Mouse (Mus musculus) heart, embryonic 11.5 days (tissue): Measurements from ENCODE around the gene Gm20696. TPM values are rescaled to one million over a fixed set of nuclear protein-coding genes. Genes with fewer than 3 reads are reported as not detected.

Experiments
- ATAC-seq: fragments of 200-750 bp; cut with Nextera tagmentation; replicated peaks from 2 replicates; pipeline ENCODE4 v1.8.0; 2017; ENCODE audit warnings: moderate library complexity; ENCODE audit not compliant: insufficient number of reproducible peaks, low FRiP score, low TSS enrichment
- H3K27ac ChIP-seq: fragments of 300-500 bp; sonication (generic); 2 replicates; pipeline ENCODE4 v1.5.1; 2014; ENCODE audit warnings: mild to moderate bottlenecking, low read depth, low read length
- H3K27me3 ChIP-seq: fragments of 300-500 bp; sonication (generic); 2 replicates; pipeline ENCODE4 v1.6.1; 2014; ENCODE audit warnings: mild to moderate bottlenecking, low read length, mixed read lengths; ENCODE audit not compliant: control insufficient read depth, insufficient read depth
- H3K36me3 ChIP-seq: fragments of 300-500 bp; sonication (generic); 2 replicates; pipeline ENCODE4 v1.6.1; 2014; ENCODE audit warnings: mild to moderate bottlenecking, low read length, moderate library complexity, mixed read lengths; ENCODE audit not compliant: control insufficient read depth, insufficient read depth
- H3K4me1 ChIP-seq: fragments of 300-500 bp; sonication (generic); 2 replicates; pipeline ENCODE4 v1.6.1; 2014; ENCODE audit warnings: low read length; ENCODE audit not compliant: control insufficient read depth, insufficient read depth
- H3K4me2 ChIP-seq: fragments of 300-500 bp; sonication (generic); 2 replicates; pipeline ENCODE4 v1.6.1; 2014; ENCODE audit warnings: mild to moderate bottlenecking, moderate library complexity
- H3K4me3 ChIP-seq: fragments of 300-500 bp; sonication (generic); 2 replicates; pipeline ENCODE4 v1.5.1; 2014; ENCODE audit warnings: low read depth, low read length
- H3K9ac ChIP-seq: fragments of 300-500 bp; sonication (generic); 2 replicates; pipeline ENCODE4 v1.6.1; 2014; ENCODE audit warnings: mild to moderate bottlenecking, low read depth, low read length, moderate library complexity
- H3K9me3 ChIP-seq: fragments of 300-500 bp; sonication (generic); replicated peaks from 2 replicates; pipeline ENCODE4 v1.6.1; 2016; ENCODE audit warnings: low read length; ENCODE audit not compliant: control insufficient read depth
- WGBS: fragments of 180-500 bp; shearing (Covaris S2); extraction: QIAGEN DNeasy Blood & Tissue Kit; methylation state at CpG from one replicate; pipeline ENCODE4 v1.1.7; 2014; ENCODE audit not compliant: insufficient replicate concordance; 5-methylcytosine and 5-hydroxymethylcytosine counted together
- polyA plus RNA-seq: library from polyadenylated mRNA; unstranded; fragments of >200 nt; fragmentation: Nextera tagmentation; extraction: Ambion mirVana; gene quantifications from 2 replicates; pipeline ENCODE4 v1.2.1, GENCODE M21; 2014

Gm20696 gene
- polyA plus RNA-seq, 1 experiment from 2014 or later: 4.0 TPM

DNA sequence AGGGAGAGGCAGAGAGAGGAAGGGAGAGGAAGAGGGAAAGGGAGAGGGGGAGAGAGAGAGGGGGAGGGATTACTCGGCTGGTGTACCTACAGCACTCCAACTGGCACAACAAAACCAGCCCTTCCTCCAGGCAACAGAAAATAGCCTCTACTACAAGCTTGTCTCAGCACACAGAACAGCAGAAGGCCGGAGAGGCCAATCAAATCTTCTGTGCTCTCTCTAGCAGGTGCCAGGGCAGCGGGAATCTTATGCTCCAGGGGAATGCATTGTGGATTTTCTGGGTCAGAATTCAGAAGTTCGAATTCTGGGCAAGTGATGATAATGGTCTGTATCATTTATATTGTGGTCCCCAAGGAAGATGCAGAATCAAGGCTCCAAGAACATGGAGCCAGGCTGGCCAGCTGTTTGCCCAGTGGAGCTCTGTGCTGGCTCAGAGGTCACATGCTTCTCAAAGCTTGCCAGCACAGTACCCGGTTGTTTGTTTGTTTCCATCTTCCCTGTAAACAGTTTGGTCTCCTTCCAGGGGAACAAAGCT, 132.3 kb downstream of the Gm20696 start:
- no peak for ATAC-seq
- Histone ChIP-seq H3K27me3 (no peaks in the 10 kb centered on the region), H3K9ac (no peak overlapping the region), H3K4me2 (no peak overlapping the region), H3K9me3 (no peaks in the 10 kb centered on the region), H3K4me1 (0 out of 2 replicates have a peak, but pooled peaks cover 2% of the 10 kb centered on the region), H3K36me3 (no peaks in the 10 kb centered on the region), H3K4me3 (no peak overlapping the region), H3K27ac (no peak overlapping the region)
- WGBS: 54% methylated on average over 5 of the region's 5 CpGs

DNA sequence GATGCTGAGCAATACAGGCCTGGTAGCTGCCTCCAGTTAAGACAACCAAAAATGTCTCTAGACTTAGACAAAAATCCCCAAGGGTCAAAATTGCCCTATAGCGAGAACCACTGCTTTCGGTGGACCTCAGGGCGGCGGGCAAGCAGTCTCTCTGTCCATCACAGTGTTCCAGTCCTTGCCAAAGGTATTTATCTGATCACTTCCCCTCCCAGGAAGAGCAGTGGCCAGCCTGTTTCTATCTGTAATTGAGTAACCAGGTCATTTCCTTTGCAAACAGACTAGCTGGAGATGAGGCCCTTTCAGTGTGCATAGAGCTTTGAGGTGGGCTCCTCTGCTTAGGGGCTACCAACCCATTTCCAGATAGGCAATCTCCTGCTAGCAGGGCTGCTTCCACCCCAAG, 134.1 kb downstream of the Gm20696 start:
- H3K27ac ChIP-seq: no peak overlapping the region

GRCm38 (mm10) chr6:99528972-99529371, 137.6 kb downstream of the Gm20696 start:
- Histone ChIP-seq H3K36me3 (0 out of 2 replicates have a peak, but pooled peaks cover 2% of the 10 kb centered on the region), H3K4me3 (no peak overlapping the region), H3K9me3 (0 out of 2 replicates have a peak, but pooled peaks cover 5% of the 10 kb centered on the region), H3K27ac (no peak overlapping the region), H3K27me3 (no peaks in the 10 kb centered on the region), H3K4me2 (no peak overlapping the region), H3K4me1 (peaks cover 3% of the 10 kb centered on the region; the same call in 1 of the 2 replicates), H3K9ac (no peak overlapping the region)
- no peak for ATAC-seq
- WGBS: 73% methylated on average over 2 of the region's 2 CpGs

More for the DNA sequence above, 134.1 kb downstream of the Gm20696 start:
- WGBS: 78% methylated on average over 4 of the region's 4 CpGs
- ATAC-seq: no peak
- Histone ChIP-seq H3K4me2 (no peak overlapping the region), H3K36me3 (no peaks in the 10 kb centered on the region), H3K27me3 (no peaks in the 10 kb centered on the region), H3K9me3 (0 out of 2 replicates have a peak, but pooled peaks cover under 1% of the 10 kb centered on the region), H3K4me1 (0 out of 2 replicates have a peak, but pooled peaks cover 2% of the 10 kb centered on the region), H3K9ac (no peak overlapping the region), H3K4me3 (no peak overlapping the region)

GRCm38 (mm10) chr6:99527457-99528105, 139.0 kb downstream of the Gm20696 start:
- 89% methylated on average over 6 of the region's 6 CpGs for WGBS

DNA sequence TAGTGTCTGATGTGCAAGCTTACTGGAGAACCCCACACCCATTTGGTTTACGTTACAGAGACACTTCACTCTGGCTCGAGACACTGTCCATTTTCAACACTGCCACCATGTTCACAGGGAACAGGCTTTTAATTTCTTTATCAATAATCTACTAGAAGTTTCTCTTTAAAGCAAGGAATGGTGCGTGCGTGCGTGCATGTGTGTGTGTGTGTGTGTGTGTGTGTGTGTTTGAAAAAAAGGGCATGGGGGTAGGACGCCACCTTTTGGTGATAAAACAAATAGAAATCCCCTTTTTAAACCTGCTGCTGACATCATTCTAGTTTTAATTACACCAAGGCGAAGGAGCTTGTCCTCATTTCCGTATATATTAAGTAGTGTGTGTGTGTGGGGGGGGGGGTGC, 141.2 kb downstream of the Gm20696 start:
- WGBS: 58% methylated on average over 8 of the region's 8 CpGs
- Histone ChIP-seq H3K9ac (no peak overlapping the region), H3K4me1 (peaks cover 2% of the 10 kb centered on the region; the same call in 1 of the 2 replicates), H3K4me2 (no peak overlapping the region), H3K36me3 (0 out of 2 replicates have a peak, but pooled peaks cover 2% of the 10 kb centered on the region), H3K4me3 (no peak overlapping the region), H3K9me3 (0 out of 2 replicates have a peak, but pooled peaks cover 5% of the 10 kb centered on the region), H3K27ac (no peak overlapping the region), H3K27me3 (no peaks in the 10 kb centered on the region)
- ATAC-seq: no peak

More at GRCm38 (mm10) chr6:99527457-99528105, 139.0 kb downstream of the Gm20696 start:
- H3K9me3 ChIP-seq: 0 out of 2 replicates have a peak, but pooled peaks cover 5% of the 10 kb centered on the region
- H3K27ac ChIP-seq: no peak overlapping the region
- H3K4me2 ChIP-seq: no peak overlapping the region
- H3K4me3 ChIP-seq: no peak overlapping the region
- H3K4me1 ChIP-seq: peaks cover 3% of the 10 kb centered on the region; the same call in 1 of the 2 replicates
- H3K36me3 ChIP-seq: 0 out of 2 replicates have a peak, but pooled peaks cover 2% of the 10 kb centered on the region
- no peak for ATAC-seq
- H3K9ac ChIP-seq: no peak overlapping the region
- H3K27me3 ChIP-seq: no peaks in the 10 kb centered on the region

- H3K4me1 ChIP-seq: peaks cover 2% of the 10 kb centered on the region; the same call in 1 of the 2 replicates
- H3K27ac ChIP-seq: peak overlapping the region; percentile 100
- H3K4me2 ChIP-seq: peak overlapping the region; percentile 94
- peak overlapping the region; percentile 90 for H3K4me3 ChIP-seq
- no peaks in the 10 kb centered on the region for H3K27me3 ChIP-seq
- ATAC-seq: no peak
- 0 out of 2 replicates have a peak, but pooled peaks cover 2% of the 10 kb centered on the region for H3K36me3 ChIP-seq
- H3K9ac ChIP-seq: peak overlapping the region; percentile 95
- H3K9me3 ChIP-seq: 0 out of 2 replicates have a peak, but pooled peaks cover 5% of the 10 kb centered on the region
- WGBS: 28% methylated on average over 10 of the region's 10 CpGs
These were observed 142.8 kb downstream of the Gm20696 start for GRCm38 (mm10) chr6:99523679-99524370.

GRCm38 (mm10) chr6:99523109-99523632, 143.4 kb downstream of the Gm20696 start:
- Histone ChIP-seq H3K27ac (peak overlapping the region; percentile 100), H3K27me3 (no peaks in the 10 kb centered on the region), H3K4me3 (peak overlapping the region; percentile 90), H3K36me3 (0 out of 2 replicates have a peak, but pooled peaks cover 2% of the 10 kb centered on the region), H3K4me1 (peaks cover 2% of the 10 kb centered on the region; the same call in 1 of the 2 replicates), H3K9ac (peak overlapping the region; percentile 95), H3K9me3 (0 out of 2 replicates have a peak, but pooled peaks cover 5% of the 10 kb centered on the region), H3K4me2 (peak overlapping the region; percentile 94)
- under 1% methylated on average over 22 of the region's 22 CpGs for WGBS
- peak; percentile 67; the same call in 1 of the 2 replicates for ATAC-seq
